Mouse (Mus musculus): ENCODE data around the gene Havcr2. TPM values are rescaled to one million over a fixed set of nuclear protein-coding genes. Genes with fewer than 3 reads are reported as not detected.
"Not testable (repeated sequence)": the region's sequence is repeated elsewhere in the genome, so short reads cannot be mapped to it uniquely, and the experiment has no call there.

Gene Havcr2
- 0.25 TPM in 2 replicates for polyA plus RNA-seq (2015; fragmentation: Nextera tagmentation; extraction: Ambion mirVana)

DNA sequence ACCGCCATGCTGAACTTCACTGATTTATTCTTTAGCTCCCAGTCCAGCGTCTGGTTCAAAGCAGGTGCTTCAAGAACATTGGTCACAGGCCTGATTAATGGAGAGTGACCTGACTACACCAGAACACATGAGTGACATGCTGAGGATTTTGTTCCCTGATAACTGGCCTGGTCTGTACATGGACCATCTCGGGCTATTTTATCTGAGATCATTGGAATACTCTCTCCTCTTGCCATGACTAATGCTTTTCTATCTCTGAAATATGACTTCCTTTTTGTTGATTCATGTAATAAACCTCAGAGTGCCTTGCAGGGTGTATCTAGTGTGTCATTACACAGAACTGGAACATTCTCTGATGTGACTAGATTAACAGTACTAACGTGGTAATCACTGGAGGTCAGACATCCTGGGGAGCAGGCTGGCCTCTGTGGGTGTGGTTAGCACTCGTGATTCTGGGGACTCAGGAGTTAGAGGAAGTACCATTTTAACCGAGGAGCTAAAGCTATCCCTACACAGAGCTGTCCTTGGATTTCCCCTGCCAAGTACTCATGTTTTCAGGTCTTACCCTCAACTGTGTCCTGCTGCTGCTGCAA, at the start of gene Havcr2:
Havcr2 (plus strand) TSS at position 483 of the 593 bp plus-strand sequence.
- 82% methylated on average over 6 of the region's 6 CpGs for WGBS
- no peaks in the 10 kb centered on the region for H3K36me3 ChIP-seq
- no peaks in the 10 kb centered on the region for H3K4me1 ChIP-seq (replicated peaks)
- H3K27ac ChIP-seq: no peak within 1 kb of the TSS
- H3K27me3 ChIP-seq: no peaks in the 10 kb centered on the region
- no peaks in the 10 kb centered on the region for H3K9me3 ChIP-seq
- no peak for ATAC-seq (ENCODE audit: low FRiP score)
- H3K4me2 ChIP-seq: no peak within 1 kb of the TSS
- H3K9ac ChIP-seq: no peak within 1 kb of the TSS
- no peak within 1 kb of the TSS for H3K4me3 ChIP-seq

DNA sequence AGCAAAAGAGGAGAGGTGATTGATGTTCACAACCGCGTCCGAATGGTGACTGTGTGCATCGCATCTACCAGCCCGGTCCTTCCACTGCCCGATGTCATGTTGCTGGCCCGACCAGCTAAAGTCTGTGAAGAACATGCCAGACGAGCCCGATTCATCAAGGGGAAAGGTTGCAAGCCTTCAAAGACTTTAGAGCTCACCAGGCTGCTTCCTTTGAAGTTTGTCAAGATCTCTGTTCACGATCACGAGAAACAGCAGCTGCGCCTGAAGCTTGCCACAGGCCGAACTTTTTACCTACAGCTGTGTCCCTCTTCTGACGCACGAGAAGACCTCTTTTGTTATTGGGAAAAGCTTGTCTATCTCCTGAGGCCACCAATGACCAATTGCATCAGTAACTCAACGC, 49.7 kb upstream of the Havcr2 start:
- Histone ChIP-seq H3K4me2 (no peak overlapping the region), H3K27ac (no peak overlapping the region), H3K27me3 (no peaks in the 10 kb centered on the region), H3K4me3 (no peak overlapping the region), H3K36me3 (no peaks in the 10 kb centered on the region), H3K9me3 (no peaks in the 10 kb centered on the region), H3K9ac (no peak overlapping the region), H3K4me1 (replicated peaks) (no peaks in the 10 kb centered on the region)
- no peak for ATAC-seq (ENCODE audit: low FRiP score)
- WGBS: 86% methylated on average over 16 of the region's 16 CpGs

DNA sequence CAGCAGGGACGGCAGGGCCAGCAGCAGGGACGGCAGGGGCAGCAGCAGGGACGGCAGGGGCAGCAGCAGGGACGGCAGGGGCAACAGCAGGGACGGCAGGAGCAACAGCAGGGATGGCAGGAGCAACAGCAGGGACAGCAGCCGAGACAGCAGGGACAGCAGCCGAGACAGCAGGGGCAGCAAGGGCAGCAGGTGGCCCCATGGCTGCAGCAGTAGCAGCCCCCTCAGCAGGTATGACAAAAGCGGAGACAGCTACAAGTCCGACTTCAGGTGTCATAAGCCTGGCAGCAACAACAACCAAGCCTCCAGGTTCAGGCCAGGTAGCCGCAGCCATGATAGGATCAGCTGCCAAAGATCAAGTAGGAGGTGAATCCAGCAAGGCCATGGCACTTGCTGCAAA, 48.0 kb upstream of the Havcr2 start:
- H3K27ac ChIP-seq: no peak overlapping the region
- no peaks in the 10 kb centered on the region for H3K4me1 ChIP-seq (replicated peaks)
- no peak overlapping the region for H3K9ac ChIP-seq
- H3K4me2 ChIP-seq: no peak overlapping the region
- H3K36me3 ChIP-seq: no peaks in the 10 kb centered on the region
- no peaks in the 10 kb centered on the region for H3K9me3 ChIP-seq
- H3K4me3 ChIP-seq: no peak overlapping the region
- H3K27me3 ChIP-seq: no peaks in the 10 kb centered on the region
- no peak for ATAC-seq (ENCODE audit: low FRiP score)
- 37% methylated on average over 10 of the region's 10 CpGs for WGBS

DNA sequence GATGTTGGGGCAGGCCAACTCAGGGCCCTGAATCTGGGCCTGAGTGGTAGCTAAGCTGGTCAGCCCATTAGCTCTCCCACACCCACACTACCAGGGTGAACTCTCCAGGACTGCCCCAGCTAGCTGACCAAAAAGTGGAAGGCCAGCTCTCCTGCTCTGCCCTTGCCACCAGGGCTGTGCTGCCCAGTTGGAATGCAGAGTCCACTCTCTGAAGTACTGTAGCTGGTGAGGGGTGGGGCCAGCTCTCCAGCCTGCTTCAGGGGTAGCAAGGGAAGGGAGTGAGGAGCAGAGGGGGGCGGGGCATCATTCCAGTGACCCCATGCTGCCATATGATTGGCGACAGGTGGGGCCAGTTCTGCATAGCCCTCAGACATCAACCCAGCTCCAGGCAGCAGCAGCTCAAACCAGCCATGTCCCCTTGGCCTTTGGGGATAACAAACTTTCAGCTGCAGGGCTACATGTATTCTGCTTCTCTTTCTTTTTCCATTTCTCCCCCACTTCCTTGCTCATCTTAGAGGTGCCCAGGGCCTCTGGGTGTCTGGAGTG, 44.6 kb upstream of the Havcr2 start:
- no peak overlapping the region for H3K4me3 ChIP-seq
- WGBS: 49% methylated on average over 2 of the region's 2 CpGs
- no peaks in the 10 kb centered on the region for H3K4me1 ChIP-seq (replicated peaks)
- H3K9me3 ChIP-seq: no peaks in the 10 kb centered on the region
- no peak overlapping the region for H3K4me2 ChIP-seq
- H3K27ac ChIP-seq: no peak overlapping the region
- ATAC-seq (ENCODE audit: low FRiP score): no peak
- no peaks in the 10 kb centered on the region for H3K36me3 ChIP-seq
- H3K9ac ChIP-seq: no peak overlapping the region
- no peaks in the 10 kb centered on the region for H3K27me3 ChIP-seq

DNA sequence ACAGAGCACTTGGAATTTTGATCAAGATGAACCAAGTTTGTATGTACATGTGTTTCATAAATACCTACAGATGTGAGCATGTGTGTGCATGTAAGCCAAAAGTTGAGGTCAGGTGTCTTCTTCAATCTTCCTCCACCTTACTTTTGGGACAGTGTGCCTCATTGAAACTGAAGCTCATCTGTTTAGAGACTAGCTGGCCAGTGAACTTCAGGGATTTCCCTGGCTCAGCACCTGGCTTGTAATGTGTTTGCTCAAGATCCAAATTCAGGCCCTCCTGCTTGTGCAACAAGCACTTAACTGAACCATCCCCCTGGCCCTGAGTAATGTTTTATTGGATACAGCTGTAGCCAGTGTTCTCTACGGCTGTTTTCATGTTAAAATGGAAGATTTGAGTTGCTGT, 36.3 kb upstream of the Havcr2 start:
- H3K4me2 ChIP-seq: no peak overlapping the region
- no peaks in the 10 kb centered on the region for H3K27me3 ChIP-seq
- no peak overlapping the region for H3K4me3 ChIP-seq
- no peak overlapping the region for H3K27ac ChIP-seq
- H3K9me3 ChIP-seq: no peaks in the 10 kb centered on the region
- H3K9ac ChIP-seq: no peak overlapping the region
- no peak for ATAC-seq (ENCODE audit: low FRiP score)
- WGBS: 79% methylated on average over 1 of the region's 1 CpGs
- H3K4me1 ChIP-seq (replicated peaks): no peaks in the 10 kb centered on the region
- no peaks in the 10 kb centered on the region for H3K36me3 ChIP-seq

DNA sequence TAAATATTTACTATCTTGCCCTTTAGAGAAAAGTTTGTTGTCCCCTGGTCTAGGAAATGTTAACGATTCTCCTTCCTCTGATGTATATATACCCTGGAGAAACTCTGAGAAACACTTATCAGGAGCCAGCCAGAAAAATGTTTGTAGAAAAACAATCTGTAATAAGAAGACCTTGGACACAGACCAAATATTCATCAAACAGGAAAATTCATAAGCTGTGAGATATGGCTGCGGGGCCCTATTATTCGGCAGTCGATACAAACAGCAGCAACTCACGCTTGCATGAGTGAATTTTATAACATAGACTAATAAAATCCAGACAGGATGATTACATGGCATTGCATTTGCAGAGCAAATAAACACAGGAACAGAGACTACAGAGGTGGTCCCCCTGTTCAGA, 35.9 kb upstream of the Havcr2 start:
- 90% methylated on average over 5 of the region's 5 CpGs for WGBS
- H3K27ac ChIP-seq: no peak overlapping the region
- no peaks in the 10 kb centered on the region for H3K36me3 ChIP-seq
- ATAC-seq (ENCODE audit: low FRiP score): no peak
- H3K4me2 ChIP-seq: no peak overlapping the region
- no peaks in the 10 kb centered on the region for H3K9me3 ChIP-seq
- no peak overlapping the region for H3K4me3 ChIP-seq
- no peaks in the 10 kb centered on the region for H3K27me3 ChIP-seq
- H3K4me1 ChIP-seq (replicated peaks): no peaks in the 10 kb centered on the region
- H3K9ac ChIP-seq: no peak overlapping the region

DNA sequence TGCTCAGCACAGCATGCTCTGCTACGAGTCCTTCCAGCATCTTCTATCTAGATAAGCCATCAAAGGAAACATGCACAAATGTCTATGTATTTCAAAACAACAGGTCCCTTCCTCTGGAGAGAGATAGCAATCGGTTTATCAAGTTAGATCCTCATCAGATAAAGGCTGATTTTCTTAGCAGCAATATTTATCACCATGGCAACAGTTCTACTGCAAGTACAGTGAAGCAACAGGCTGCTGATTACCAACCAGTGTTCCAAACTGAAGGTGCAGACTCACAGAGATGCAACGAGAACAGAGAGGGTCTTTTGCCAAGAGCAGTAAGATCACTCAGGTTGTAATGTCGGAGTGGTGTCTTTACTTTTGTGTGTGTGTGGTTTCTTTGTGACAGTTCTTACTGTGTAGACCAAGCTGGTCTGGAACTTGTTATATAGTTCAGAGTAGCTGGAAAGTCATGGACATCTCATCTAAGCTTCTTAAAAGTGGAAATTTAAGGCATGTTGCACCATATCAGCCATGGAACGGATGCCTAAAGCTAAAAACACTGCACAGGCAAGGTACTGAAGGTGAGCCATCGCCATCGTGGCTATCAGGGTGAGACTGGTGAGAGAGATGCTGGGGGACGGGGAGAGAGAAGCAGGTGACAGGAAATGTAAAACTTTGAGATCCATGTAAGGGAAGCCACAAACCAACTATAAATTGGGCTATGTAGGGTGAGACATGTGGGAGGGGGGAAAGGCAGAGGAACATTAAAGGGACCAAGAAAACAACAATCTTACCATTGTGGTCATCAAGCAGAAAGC, 33.4 kb upstream of the Havcr2 start:
- ATAC-seq (ENCODE audit: low FRiP score): no peak
- 87% methylated on average over 8 of the region's 8 CpGs for WGBS
- Histone ChIP-seq H3K4me1 (replicated peaks) (no peaks in the 10 kb centered on the region), H3K4me2 (no peak overlapping the region), H3K27me3 (no peaks in the 10 kb centered on the region), H3K9me3 (no peaks in the 10 kb centered on the region), H3K36me3 (no peaks in the 10 kb centered on the region), H3K9ac (no peak overlapping the region), H3K4me3 (no peak overlapping the region), H3K27ac (no peak overlapping the region)

DNA sequence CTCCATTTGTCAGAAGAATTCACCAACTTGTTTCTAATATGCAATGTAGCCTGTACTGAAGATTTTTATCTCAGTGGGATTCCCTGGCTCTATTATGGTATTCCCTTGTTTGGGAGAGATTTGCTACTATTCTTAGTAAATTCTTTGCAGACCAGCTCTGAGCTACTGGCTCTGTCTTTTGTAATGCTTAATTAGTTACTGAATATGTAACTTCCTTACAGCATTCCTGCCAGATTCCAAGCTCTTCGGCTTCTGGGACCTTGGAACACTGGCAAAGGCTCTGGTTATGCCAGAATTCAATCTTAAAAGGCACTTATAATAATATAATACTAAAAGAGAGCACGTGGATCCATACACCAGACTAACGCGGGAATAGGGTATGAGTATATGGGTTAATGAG, 26.6 kb upstream of the Havcr2 start:
- H3K4me1 ChIP-seq (replicated peaks); H3K36me3 ChIP-seq; H3K27me3 ChIP-seq; H3K9me3 ChIP-seq; H3K27ac ChIP-seq; H3K4me2 ChIP-seq; H3K4me3 ChIP-seq; H3K9ac ChIP-seq; ATAC-seq (ENCODE audit: low FRiP score): not testable (repeated sequence)
- 35% methylated on average over 4 of the region's 4 CpGs for WGBS

DNA sequence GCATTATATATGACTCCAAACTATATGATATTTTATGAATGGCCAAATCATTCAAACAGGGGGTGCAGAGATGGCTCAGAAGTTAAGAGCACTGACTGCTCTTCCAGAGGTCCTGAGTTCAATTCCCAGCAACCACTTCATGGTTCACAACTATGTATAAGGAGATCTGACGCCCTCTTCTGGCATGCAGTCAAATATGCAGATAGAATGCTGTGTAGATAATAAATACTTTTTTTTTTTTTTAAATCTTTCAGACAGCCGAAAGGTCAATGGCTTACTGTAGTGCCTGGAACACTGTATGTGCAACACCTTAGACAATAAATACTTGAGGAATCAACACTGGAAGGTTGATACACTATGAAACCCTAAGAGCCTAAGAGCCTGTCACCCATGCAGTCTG, 24.6 kb upstream of the Havcr2 start:
- Histone ChIP-seq H3K27ac (no peak overlapping the region), H3K4me3 (no peak overlapping the region), H3K27me3 (no peaks in the 10 kb centered on the region), H3K36me3 (no peaks in the 10 kb centered on the region), H3K4me2 (no peak overlapping the region), H3K9me3 (no peaks in the 10 kb centered on the region), H3K4me1 (replicated peaks) (no peaks in the 10 kb centered on the region), H3K9ac (no peak overlapping the region)
- WGBS: 85% methylated on average over 2 of the region's 2 CpGs
- ATAC-seq (ENCODE audit: low FRiP score): no peak

DNA sequence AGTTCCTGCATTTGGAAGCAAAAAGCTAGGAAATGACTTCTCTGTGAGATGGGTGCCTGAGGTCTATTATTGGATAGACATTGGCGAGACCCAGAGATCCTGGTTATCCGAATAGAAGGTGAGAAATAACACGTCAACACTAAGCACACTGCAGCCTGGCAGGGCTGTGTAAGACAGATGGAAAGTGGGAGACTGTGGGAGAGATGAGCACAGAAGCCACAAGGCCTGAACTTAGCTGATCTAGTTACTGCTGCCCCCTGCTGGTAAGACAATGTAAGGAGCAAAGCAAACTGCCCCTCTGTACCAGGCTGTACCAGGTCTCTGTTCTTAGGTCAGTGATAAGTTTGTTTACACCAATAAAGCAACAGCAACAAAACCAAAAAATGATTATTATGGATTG, 23.6 kb upstream of the Havcr2 start:
- no peak overlapping the region; the same call in 1 of the 2 replicates for H3K27ac ChIP-seq
- H3K4me1 ChIP-seq (replicated peaks): peaks cover 1% of the 10 kb centered on the region; the same call in 1 of the 2 replicates
- H3K4me3 ChIP-seq: no peak overlapping the region
- 22% methylated on average over 3 of the region's 3 CpGs for WGBS
- H3K9ac ChIP-seq: no peak overlapping the region
- H3K27me3 ChIP-seq: no peaks in the 10 kb centered on the region
- no peak overlapping the region for H3K4me2 ChIP-seq
- H3K9me3 ChIP-seq: no peaks in the 10 kb centered on the region
- peak; percentile 92 for ATAC-seq (ENCODE audit: low FRiP score)
- no peaks in the 10 kb centered on the region for H3K36me3 ChIP-seq

DNA sequence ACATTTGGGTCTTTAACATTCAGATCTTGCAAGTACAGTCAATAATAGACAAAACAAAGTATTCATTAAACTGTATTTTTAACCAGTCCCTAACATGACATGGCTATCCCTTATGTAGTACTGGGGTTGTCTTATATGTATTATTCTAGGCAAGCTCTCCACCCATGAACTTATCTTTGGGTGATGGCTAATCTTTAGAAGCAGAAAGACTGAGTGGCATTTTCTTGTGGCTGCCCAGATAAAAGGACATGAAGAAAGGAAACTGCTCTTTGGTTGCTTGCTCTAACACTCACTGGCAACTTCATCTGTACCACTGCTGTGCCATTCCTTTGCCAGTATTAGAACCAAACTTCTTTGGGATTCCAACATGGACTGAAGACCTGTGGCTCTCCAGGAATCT, 19.4 kb upstream of the Havcr2 start:
- no peak overlapping the region for H3K9ac ChIP-seq
- H3K4me3 ChIP-seq: no peak overlapping the region
- no peak overlapping the region for H3K27ac ChIP-seq
- ATAC-seq (ENCODE audit: low FRiP score): no peak
- H3K4me2 ChIP-seq: no peak overlapping the region
- no peaks in the 10 kb centered on the region for H3K27me3 ChIP-seq
- no peaks in the 10 kb centered on the region for H3K9me3 ChIP-seq
- H3K36me3 ChIP-seq: peaks cover under 1% of the 10 kb centered on the region
- H3K4me1 ChIP-seq (replicated peaks): peaks cover 13% of the 10 kb centered on the region

DNA sequence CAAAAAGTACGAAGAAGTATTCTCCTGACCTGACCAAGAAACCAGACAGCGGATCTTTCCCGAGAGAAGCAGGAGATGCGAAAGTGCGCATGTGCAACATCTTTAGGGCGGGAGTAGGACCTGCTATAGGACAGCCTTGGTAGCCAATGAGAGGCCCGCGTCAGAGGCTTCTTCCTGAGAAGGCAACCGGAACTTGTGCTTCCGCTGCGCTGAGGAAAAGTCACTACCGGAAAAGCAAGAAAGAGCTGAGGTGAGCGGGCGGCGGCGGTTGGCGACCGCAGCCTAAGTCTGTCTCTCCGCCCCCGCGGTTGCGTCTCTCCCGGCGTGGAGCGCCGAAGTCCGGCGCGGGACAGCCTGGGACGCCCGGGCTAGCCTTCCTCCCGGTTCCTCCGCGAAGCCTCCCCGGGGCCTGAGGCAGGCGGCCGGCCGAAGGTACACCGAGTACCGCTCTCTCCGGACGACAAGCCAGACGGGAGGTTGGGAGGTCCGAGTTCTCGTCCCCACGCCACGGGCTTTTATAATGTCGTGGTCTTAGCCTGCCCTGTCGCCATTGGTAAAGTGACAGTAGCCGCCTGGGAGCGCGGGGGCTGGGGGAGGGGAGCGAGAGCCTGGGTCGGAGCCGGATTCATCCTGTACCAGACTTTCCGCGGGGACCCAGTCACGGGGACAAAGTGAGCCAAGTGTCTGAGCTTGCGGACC, 17.8 kb upstream of the Havcr2 start, which contains the start of gene Med7:
Med7 (plus strand) TSS at position 166 of the 699 bp plus-strand sequence.
- Histone ChIP-seq H3K27me3 (no peaks in the 10 kb centered on the region), H3K36me3 (peaks cover 12% of the 10 kb centered on the region), H3K27ac (peak within 1 kb of the TSS; percentile 93), H3K9ac (peak within 1 kb of the TSS; percentile 90), H3K4me2 (peak within 1 kb of the TSS; percentile 90), H3K9me3 (no peaks in the 10 kb centered on the region), H3K4me3 (peak within 1 kb of the TSS; percentile 95), H3K4me1 (replicated peaks) (peaks cover 13% of the 10 kb centered on the region)
- under 1% methylated on average over 58 of the region's 59 CpGs for WGBS
- ATAC-seq (ENCODE audit: low FRiP score): peak; percentile 99
